Mouse (Mus musculus): ENCODE measurements around the gene Qrfp. TPM values are rescaled to one million over a fixed set of nuclear protein-coding genes. Genes with fewer than 3 reads are reported as not detected.

Gene Qrfp
- total RNA-seq, 1 experiment from 2014 or later, result not detected

DNA sequence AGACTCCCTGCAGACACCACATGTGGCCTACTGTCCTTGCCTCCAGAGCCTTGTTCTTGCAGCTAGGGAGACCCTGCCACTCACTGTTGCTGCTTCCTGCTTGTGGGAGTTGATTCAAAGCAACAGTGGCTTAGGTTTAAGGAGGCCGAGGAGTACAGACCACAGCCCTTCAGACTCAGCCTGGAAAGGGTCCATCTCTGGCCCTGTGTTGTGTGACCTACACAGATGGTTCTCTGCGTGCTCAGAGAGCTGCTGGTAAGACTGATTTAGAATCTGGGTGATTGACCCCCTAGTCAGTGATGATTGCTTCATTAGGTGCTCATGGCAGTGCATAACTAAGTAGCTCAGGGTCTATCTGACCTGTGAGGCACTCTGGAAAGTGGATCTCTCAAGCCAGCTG, 21.2 kb downstream of the Qrfp start:
- no peak for ATAC-seq (replicated peaks in 1 of 2; ENCODE audit: insufficient read depth in 1 of 2, low FRiP score in 2 of 2, low TSS enrichment in 1 of 2, low read depth in 1 of 2, poor library complexity in 2 of 2, severe bottlenecking in 2 of 2)

GRCm38 (mm10) chr2:31788227-31788626, 22.2 kb downstream of the Qrfp start:
- no peak for ATAC-seq (replicated peaks in 1 of 2; ENCODE audit: insufficient read depth in 1 of 2, low FRiP score in 2 of 2, low TSS enrichment in 1 of 2, low read depth in 1 of 2, poor library complexity in 2 of 2, severe bottlenecking in 2 of 2)

DNA sequence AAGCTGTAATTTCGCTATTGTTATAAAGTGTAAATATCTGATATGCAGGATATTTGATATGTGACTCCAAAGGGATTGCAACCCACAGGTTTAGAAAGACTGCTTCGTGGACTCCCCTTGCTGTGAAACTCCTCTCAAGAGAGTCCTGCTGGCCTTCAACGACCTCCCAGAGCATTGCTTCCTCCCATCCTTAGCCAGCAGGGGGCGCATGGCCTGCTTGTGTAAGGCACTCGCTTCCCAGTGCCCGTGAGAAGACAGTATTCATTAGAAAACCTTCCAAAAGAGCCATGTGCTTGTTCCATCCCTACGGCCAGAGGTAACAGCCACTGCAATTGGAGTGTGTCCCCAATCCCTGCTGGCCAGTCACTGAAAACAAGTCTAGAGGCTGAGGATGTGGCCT, 23.4 kb downstream of the Qrfp start:
- peak in 1 of 2 experiments; percentile 59; a peak in 2 of 4 replicates for ATAC-seq (replicated peaks in 1 of 2; ENCODE audit: insufficient read depth in 1 of 2, low FRiP score in 2 of 2, low TSS enrichment in 1 of 2, low read depth in 1 of 2, poor library complexity in 2 of 2, severe bottlenecking in 2 of 2)

- peak; percentile 71 to 77; a peak in 3 of 4 replicates for ATAC-seq (replicated peaks in 1 of 2; ENCODE audit: insufficient read depth in 1 of 2, low FRiP score in 2 of 2, low TSS enrichment in 1 of 2, low read depth in 1 of 2, poor library complexity in 2 of 2, severe bottlenecking in 2 of 2)
These were observed 25.3 kb downstream of the Qrfp start for GRCm38 (mm10) chr2:31785074-31785473.

DNA sequence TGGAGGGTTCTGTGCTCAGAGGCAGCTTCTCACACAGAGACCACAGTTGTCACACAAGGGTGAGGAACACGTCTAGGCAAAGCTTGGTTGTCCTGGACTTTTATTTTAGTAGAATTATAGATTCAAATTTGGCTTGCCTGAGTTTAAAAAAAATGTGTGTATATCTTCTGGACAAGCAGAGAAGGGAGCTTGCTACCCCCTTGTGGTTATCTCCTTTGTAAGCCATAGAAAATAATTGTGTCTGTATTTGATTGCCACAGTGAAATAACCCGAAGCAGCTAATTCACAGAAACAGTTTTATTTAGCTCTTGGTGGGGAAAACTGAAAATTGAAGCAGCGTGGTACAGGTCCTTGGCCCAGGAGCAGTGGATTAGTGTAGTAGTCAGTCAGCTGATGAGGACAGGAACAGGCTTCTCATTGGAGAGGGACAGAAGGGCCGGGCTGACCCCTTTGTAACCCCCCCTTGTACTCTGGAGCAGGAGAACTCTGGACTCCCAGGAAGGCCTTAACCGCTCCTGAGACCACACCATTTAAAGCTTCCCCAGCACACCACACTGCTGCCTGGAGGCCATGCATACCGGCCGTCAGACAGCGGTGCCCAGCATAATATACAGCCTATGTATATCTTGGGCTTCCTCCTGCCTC, 27.3 kb downstream of the Qrfp start:
- no peak for ATAC-seq (replicated peaks in 1 of 2; ENCODE audit: insufficient read depth in 1 of 2, low FRiP score in 2 of 2, low TSS enrichment in 1 of 2, low read depth in 1 of 2, poor library complexity in 2 of 2, severe bottlenecking in 2 of 2)

DNA sequence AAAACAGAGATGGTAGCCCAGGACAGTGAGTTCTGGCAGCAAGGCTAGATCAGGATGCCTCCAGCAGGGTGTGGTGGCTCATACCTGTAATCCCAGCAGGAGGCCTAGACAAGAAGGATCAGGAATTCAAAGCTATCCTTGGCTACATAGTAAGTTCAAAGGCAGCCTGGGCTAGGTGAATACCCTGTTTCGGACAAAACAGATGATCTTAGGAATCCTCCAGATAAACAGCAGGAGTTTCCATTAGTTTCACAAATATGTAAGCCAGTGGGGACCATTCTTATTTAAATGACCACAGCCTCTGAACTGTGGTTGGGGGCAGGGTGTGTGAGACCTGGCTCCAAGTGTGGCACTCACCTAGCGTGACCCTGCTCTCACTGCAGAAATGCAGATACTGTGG, 31.1 kb downstream of the Qrfp start:
- no peak for ATAC-seq (replicated peaks in 1 of 2; ENCODE audit: insufficient read depth in 1 of 2, low FRiP score in 2 of 2, low TSS enrichment in 1 of 2, low read depth in 1 of 2, poor library complexity in 2 of 2, severe bottlenecking in 2 of 2)

DNA sequence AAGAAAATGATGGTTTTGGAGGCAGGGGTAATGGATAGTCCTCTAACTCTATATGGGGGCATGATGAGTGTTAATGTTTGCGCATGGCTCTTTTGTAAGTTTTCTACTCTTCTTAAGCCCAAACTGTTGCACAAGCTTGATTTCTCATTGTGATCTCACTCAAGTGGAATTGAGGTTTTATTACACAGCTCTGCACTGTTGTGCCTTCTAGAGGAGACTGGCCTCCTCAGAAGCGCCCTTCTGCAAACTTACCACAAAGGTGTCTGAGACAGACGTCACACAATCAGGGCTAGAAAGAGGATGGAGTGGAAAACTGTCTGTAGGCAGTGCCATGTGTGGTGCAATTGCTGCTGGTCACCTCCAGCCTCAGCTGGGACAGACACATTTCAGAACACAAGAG, 33.9 kb downstream of the Qrfp start:
- no peak for ATAC-seq (replicated peaks in 1 of 2; ENCODE audit: insufficient read depth in 1 of 2, low FRiP score in 2 of 2, low TSS enrichment in 1 of 2, low read depth in 1 of 2, poor library complexity in 2 of 2, severe bottlenecking in 2 of 2)

GRCm38 (mm10) chr2:31770781-31771441, 39.5 kb downstream of the Qrfp start:
- ATAC-seq (replicated peaks in 1 of 2; ENCODE audit: insufficient read depth in 1 of 2, low FRiP score in 2 of 2, low TSS enrichment in 1 of 2, low read depth in 1 of 2, poor library complexity in 2 of 2, severe bottlenecking in 2 of 2), result peak; percentile 75 to 94

DNA sequence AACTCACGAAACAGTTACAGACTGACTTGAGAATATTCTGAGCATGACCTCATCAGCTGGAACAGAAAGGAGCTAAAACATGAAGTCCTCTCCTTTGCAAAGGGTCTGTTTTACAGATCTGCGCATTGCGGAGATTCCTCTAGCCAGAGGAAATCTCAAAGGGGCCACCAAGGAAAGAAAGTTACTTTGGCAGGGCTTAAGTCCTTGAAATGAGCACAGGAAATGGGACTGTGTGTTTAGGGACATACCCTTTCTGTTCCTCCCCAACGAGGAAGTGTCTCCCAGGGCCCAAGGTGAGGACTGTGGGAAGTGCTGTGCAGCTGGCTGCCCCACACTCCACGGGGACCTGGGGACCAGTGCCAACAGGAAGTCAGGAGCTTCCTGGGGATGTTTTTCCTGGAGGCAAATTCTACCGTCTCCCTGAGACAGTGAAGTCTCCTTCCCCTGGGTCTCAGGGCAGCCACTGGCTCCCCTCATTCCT, 40.7 kb downstream of the Qrfp start:
- ATAC-seq (replicated peaks in 1 of 2; ENCODE audit: insufficient read depth in 1 of 2, low FRiP score in 2 of 2, low TSS enrichment in 1 of 2, low read depth in 1 of 2, poor library complexity in 2 of 2, severe bottlenecking in 2 of 2), result peak in 1 of 2 experiments; percentile 46; a peak in 3 of 4 replicates

- peak; percentile 18 to 23; a peak in 1 of 4 replicates for ATAC-seq (replicated peaks in 1 of 2; ENCODE audit: insufficient read depth in 1 of 2, low FRiP score in 2 of 2, low TSS enrichment in 1 of 2, low read depth in 1 of 2, poor library complexity in 2 of 2, severe bottlenecking in 2 of 2)
These were observed 41.3 kb downstream of the Qrfp start for GRCm38 (mm10) chr2:31769115-31769514.

- no peak for ATAC-seq (replicated peaks in 1 of 2; ENCODE audit: insufficient read depth in 1 of 2, low FRiP score in 2 of 2, low TSS enrichment in 1 of 2, low read depth in 1 of 2, poor library complexity in 2 of 2, severe bottlenecking in 2 of 2)
These were observed 42.6 kb downstream of the Qrfp start for GRCm38 (mm10) chr2:31767815-31768214.

GRCm38 (mm10) chr2:31767104-31767503, 43.3 kb downstream of the Qrfp start:
- ATAC-seq (replicated peaks in 1 of 2; ENCODE audit: insufficient read depth in 1 of 2, low FRiP score in 2 of 2, low TSS enrichment in 1 of 2, low read depth in 1 of 2, poor library complexity in 2 of 2, severe bottlenecking in 2 of 2), result no peak

GRCm38 (mm10) chr2:31763271-31763670, 47.1 kb downstream of the Qrfp start:
- peak; percentile 50 to 51; a peak in 3 of 4 replicates for ATAC-seq (replicated peaks in 1 of 2; ENCODE audit: insufficient read depth in 1 of 2, low FRiP score in 2 of 2, low TSS enrichment in 1 of 2, low read depth in 1 of 2, poor library complexity in 2 of 2, severe bottlenecking in 2 of 2)

- no peak for ATAC-seq (replicated peaks in 1 of 2; ENCODE audit: insufficient read depth in 1 of 2, low FRiP score in 2 of 2, low TSS enrichment in 1 of 2, low read depth in 1 of 2, poor library complexity in 2 of 2, severe bottlenecking in 2 of 2)
These were observed 47.5 kb downstream of the Qrfp start for GRCm38 (mm10) chr2:31762853-31763252.

- ATAC-seq (replicated peaks in 1 of 2; ENCODE audit: insufficient read depth in 1 of 2, low FRiP score in 2 of 2, low TSS enrichment in 1 of 2, low read depth in 1 of 2, poor library complexity in 2 of 2, severe bottlenecking in 2 of 2), result no peak
These were observed 48.2 kb downstream of the Qrfp start for GRCm38 (mm10) chr2:31762155-31762554.

DNA sequence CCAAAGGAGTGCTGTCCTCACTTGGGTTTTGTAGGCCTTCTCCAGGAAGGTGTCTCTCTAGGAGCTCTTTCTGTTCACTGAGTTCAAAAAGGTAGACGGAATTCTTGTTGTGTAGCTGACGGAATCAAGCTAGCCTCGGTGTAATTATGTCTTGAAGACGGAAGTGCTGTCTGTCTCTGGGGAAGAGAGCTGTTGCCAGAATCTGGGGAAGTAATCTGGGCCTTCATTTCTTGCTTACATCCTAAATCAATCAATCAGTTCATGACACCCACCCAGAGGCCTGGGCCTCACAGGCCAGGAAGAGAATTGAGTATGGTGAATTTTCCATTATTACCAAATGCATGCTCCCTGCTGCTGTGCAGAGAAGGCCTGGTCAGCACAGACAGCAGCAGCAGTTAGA, 48.8 kb downstream of the Qrfp start:
- no peak for ATAC-seq (replicated peaks in 1 of 2; ENCODE audit: insufficient read depth in 1 of 2, low FRiP score in 2 of 2, low TSS enrichment in 1 of 2, low read depth in 1 of 2, poor library complexity in 2 of 2, severe bottlenecking in 2 of 2)

GRCm38 (mm10) chr2:31761115-31761531, 49.3 kb downstream of the Qrfp start:
- no peak for ATAC-seq (replicated peaks in 1 of 2; ENCODE audit: insufficient read depth in 1 of 2, low FRiP score in 2 of 2, low TSS enrichment in 1 of 2, low read depth in 1 of 2, poor library complexity in 2 of 2, severe bottlenecking in 2 of 2)

DNA sequence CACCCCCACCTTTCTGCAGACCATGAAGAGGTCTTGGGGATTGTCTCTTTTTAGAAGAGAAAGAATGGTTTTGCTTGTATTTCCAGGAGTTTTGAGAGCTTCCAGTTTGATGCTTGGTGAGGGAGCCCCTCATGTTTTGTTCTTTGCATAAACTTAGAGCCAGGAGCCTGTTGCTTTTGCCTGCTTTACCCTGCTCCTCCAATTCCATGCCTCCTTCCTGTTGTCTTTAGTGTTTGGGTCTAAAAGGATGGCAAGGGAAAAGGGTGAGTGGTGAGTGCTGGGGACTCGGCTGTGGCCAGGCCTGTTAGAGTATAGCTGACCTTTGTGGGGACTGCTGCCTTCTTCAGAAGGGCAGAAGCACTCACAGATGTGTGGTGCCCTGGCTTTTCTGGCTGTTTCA, 49.9 kb downstream of the Qrfp start:
- no peak for ATAC-seq (replicated peaks in 1 of 2; ENCODE audit: insufficient read depth in 1 of 2, low FRiP score in 2 of 2, low TSS enrichment in 1 of 2, low read depth in 1 of 2, poor library complexity in 2 of 2, severe bottlenecking in 2 of 2)

Measured in hematopoietic stem cell, adult 5-6 weeks (primary cell).